Mouse (Mus musculus) hematopoietic multipotent progenitor cell, adult 10-12 weeks (in vitro differentiated cells): Measurements from ENCODE around the gene Atp2b2. TPM values are rescaled to one million over a fixed set of nuclear protein-coding genes. Genes with fewer than 3 reads are reported as not detected.

Experiments used
- polyA plus RNA-seq: library from polyadenylated mRNA; stranded (reverse); fragments of >175 nt; gene quantifications from 2 replicates; pipeline ENCODE4 v1.2.3, GENCODE M21; 2012; ENCODE audit warnings: low replicate concordance

Atp2b2 gene
- 0.09 and 0.11 TPM in 2 replicates for polyA plus RNA-seq

DNA sequence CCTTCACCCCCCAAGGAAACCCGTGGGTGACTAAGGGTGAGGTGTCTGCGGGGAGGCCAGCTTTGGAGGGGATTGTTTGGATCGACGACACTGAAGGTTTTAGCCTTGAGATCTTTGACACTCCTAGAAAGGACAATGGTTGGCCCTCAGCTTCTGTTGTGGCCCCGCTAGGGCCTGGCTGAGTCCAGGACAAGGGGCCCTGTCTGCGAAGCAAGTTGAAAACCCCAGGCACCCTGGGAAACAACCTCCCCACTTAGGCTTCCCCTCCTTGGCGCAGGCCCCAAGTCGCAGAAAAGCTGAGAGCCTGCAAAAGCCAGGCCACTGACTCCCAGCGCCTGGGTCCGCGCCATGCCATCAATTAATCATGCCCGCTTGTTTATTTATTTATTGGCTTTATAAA, at the start of gene Atp2b2:
Gene Atp2b2, minus strand, starts transcription at position 282 of the 400 bp plus-strand sequence.

DNA sequence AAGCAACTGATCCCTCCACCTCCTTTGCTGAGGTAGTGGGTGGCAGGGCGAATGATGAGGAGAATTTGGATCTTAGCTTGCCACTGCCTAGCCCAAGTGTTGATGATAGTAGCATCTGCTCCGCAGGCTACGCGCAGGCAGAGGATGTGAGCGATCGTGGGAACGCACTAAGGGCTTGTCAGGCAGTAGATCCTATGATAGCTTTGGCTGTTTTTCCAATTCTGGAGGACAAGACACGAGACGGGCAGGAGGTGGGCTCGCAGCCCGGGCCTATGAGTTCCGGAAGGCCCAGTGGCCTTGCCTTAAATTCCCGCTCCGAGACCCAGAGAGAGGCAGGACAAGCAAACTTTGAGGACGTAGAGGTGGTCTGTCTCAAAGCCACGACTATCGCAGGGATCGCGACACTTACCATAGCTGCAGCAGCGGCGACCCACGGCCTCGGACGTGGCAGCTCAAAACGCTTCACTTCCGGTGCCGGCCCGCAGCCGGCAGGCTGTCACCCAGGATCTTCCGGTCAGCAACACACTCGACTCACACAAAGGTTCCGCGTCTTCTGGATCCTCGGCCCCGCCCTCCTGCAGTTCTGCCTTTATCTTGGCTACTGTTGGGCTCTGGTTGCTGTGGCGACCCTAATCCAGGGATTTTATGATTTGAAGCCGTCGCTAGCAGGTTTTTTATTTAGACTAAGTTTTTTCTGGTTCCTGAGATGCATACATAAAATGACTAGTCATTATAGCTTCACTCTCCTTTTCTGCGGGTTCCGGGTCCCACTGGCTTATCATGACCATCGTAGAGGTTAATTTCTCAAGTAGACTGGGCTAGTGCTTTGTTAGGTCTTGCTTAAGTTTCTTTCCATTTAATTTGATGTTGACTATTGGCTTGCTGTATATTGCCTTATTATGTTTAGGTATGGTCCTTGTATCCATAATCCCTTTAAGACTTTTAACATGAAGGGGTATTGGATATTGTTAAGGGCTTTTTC, 301.9 kb downstream of the Atp2b2 start, which contains the start of gene Sec13:
Gene Sec13, minus strand, starts transcription at position 508 of the 982 bp plus-strand sequence.

DNA sequence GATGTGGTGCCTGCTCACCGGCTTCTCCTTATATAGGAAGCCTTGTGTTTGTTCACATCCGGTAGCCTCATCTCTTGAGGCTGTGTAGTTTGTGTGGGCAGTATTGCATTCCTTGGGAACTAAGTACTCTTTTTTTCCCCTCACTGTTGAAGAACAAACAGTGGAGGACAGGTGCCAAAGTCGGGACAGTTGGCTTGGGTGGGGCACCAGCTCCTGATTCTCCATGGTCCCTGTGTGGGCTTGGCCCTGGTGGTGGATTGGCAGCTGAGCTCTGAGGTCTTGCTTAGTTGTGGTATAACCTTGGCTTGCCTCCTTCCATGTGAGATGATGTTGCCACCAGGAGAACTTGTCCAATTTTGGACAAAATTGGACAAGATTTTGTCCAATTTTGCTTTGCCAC, 322.5 kb downstream of the Atp2b2 start, which contains the start of gene Ghrl:
Gene Ghrl, minus strand, starts transcription at position 3 of the 400 bp plus-strand sequence.

DNA sequence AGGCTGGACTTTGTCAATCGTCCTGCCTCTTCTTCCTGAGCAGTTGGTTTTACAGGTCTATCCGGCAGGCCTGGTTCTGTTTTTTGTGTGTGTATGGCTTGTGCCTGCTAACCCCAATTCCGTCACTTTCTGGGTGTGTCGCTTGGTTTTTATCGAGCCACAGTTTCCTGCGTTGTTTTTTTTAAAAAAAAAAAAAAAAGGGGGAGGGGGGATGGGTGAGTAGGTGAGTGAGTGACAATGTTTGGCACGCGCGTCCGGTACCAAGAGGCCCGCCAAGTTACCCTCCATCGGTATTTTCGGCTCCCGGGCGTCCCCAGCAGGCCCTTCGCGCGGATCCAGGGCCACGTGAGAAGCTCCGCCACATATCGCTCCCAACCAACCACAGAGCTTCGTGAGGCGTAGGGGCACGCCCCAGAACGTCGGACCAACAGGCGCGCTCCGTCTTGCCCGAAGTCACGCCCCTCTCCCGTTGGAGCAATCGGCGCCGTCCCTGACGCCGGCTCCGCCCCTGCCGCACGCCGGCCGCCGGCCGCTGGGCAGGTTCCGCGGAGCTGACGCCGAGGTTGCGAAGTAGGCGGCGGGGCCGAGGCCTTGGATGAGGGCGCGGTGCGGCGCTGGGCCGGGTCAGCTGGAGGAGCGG, 345.7 kb downstream of the Atp2b2 start, which contains the start of gene Tatdn2:
Gene Tatdn2, plus strand, starts transcription at position 469 of the 640 bp plus-strand sequence.

Other genes starting within 250 kb of the Atp2b2 start
- not detected in 2 replicates for gene Slc6a11, start 88.6 kb upstream of the Atp2b2 start, polyA plus RNA-seq
- gene Slc6a1, start 240.0 kb upstream of the Atp2b2 start, polyA plus RNA-seq: 0.55 and 0.64 TPM in 2 replicates